Mouse (Mus musculus) retina, postnatal 1 day (tissue): ENCODE data around the gene Supt3.
A peak's percentile ranks its signal among the peaks of the same experiment; 100 is the strongest.

Experiments
- DNase-seq: peaks from one replicate; pipeline ENCODE4 v3.0.0-alpha.2; 2012

The Supt3 gene

GRCm38 (mm10) chr17:45058566-45059363, 281.8 kb downstream of the Supt3 start:
- DNase-seq = peak; percentile 20

- DNase-seq = no peak
Measured at GRCm38 (mm10) chr17:45063776-45064175, 286.8 kb downstream of the Supt3 start.

GRCm38 (mm10) chr17:45065465-45065864, 288.5 kb downstream of the Supt3 start:
- no peak for DNase-seq

- no peak for DNase-seq
Measured at GRCm38 (mm10) chr17:45067441-45067840, 290.5 kb downstream of the Supt3 start.

- DNase-seq = peak; percentile 11
Measured at GRCm38 (mm10) chr17:45068321-45068720, 291.4 kb downstream of the Supt3 start.

GRCm38 (mm10) chr17:45072495-45073347, 295.8 kb downstream of the Supt3 start:
- no peak for DNase-seq

- no peak for DNase-seq
Measured at GRCm38 (mm10) chr17:45073348-45073634, 296.3 kb downstream of the Supt3 start.

GRCm38 (mm10) chr17:45073779-45074178, 296.8 kb downstream of the Supt3 start:
- DNase-seq = no peak

GRCm38 (mm10) chr17:45076951-45077350, 300.0 kb downstream of the Supt3 start:
- no peak for DNase-seq

- DNase-seq = peak; percentile 33
Measured at GRCm38 (mm10) chr17:45077921-45078640, 301.1 kb downstream of the Supt3 start.

- DNase-seq = no peak
Measured at GRCm38 (mm10) chr17:45081521-45081920, 304.6 kb downstream of the Supt3 start.

GRCm38 (mm10) chr17:45081955-45082475, 305.1 kb downstream of the Supt3 start:
- no peak for DNase-seq

GRCm38 (mm10) chr17:45086361-45086760, 309.4 kb downstream of the Supt3 start:
- DNase-seq = no peak

- DNase-seq = peak; percentile 85
Measured at GRCm38 (mm10) chr17:45087022-45087421, 310.1 kb downstream of the Supt3 start.

- no peak for DNase-seq
Measured at GRCm38 (mm10) chr17:45101064-45101463, 324.1 kb downstream of the Supt3 start.

GRCm38 (mm10) chr17:45115386-45115785, 338.4 kb downstream of the Supt3 start:
- no peak for DNase-seq

- DNase-seq = no peak
Measured at GRCm38 (mm10) chr17:45118565-45119471, 341.9 kb downstream of the Supt3 start.

- no peak for DNase-seq
Measured at GRCm38 (mm10) chr17:45119609-45120201, 342.8 kb downstream of the Supt3 start.

GRCm38 (mm10) chr17:45123856-45124255, 346.9 kb downstream of the Supt3 start:
- DNase-seq = no peak

GRCm38 (mm10) chr17:45128611-45129010, 351.7 kb downstream of the Supt3 start:
- DNase-seq = no peak
